In genomic region chr12:55492941-55493340, GRCm38 (mm10) we compare ENCODE assay signal across 8 mouse cellular contexts. TPM values are rescaled to one million over a fixed set of nuclear protein-coding genes. Genes with fewer than 3 reads are reported as not detected.
A peak's percentile ranks its signal among the peaks of the same experiment; 100 is the strongest.
DNase-seq lines count a peak whose midpoint lies in the region; ATAC-seq and TF ChIP-seq lines count a peak whose summit lies in the region.

No protein-coding gene starts in this region.

- H3K27ac ChIP-seq in CH12.LX (ENCODE audit: insufficient read depth, low read depth): peak overlapping the region; percentile 86
- H3K27ac ChIP-seq in hindbrain, embryonic 12.5 days: peak overlapping the region; percentile 98
- H3K27ac ChIP-seq in lung, postnatal 0 days (ENCODE audit: low read length): peak overlapping the region; percentile 99

- no peak for TF ChIP-seq RAD21 in CH12.LX (IDR thresholded peaks at IDR 0.05; ENCODE audit: low read depth, low read length)

- in situ Hi-C loops in CH12.LX (cut with MboI; ENCODE audit: low pct_ligation_motif_present, low pct_unique_long_range_greater_than_20kb, low sequenced_read_pairs): loop anchor here (5.0 to 10.0 kb wide), 2 partner anchors 51 to 108 kb away; partner anchors contain the start of gene Psma6

- peak overlapping the region; percentile 81 for H3K9ac ChIP-seq in CH12.LX (ENCODE audit: insufficient read depth, low read depth)
- H3K9ac ChIP-seq in hindbrain, embryonic 12.5 days: peak overlapping the region; percentile 96
- peak overlapping the region; percentile 98; the same call in 1 of the 2 replicates for H3K9ac ChIP-seq in lung, postnatal 0 days (replicated peaks; ENCODE audit: low read depth)

- DNase-seq in cerebellum, adult 8-10 months: peak; percentile 28
- DNase-seq in cerebellum, adult 18-20 months: no peak
- DNase-seq in CH12.LX (ENCODE audit: extremely low read depth): no peak
- peak; percentile 49 for DNase-seq in lung, postnatal 0 days (ENCODE audit: low spot score)
- no peak for DNase-seq in urinary bladder, adult 18-20 months (ENCODE audit: low spot score in 2 of 2)
- DNase-seq in cerebellum, adult 9-10 months: no peak

- no peaks in the 10 kb centered on the region for H3K27me3 ChIP-seq in CH12.LX (replicated peaks)
- no peaks in the 10 kb centered on the region for H3K27me3 ChIP-seq in hindbrain, embryonic 12.5 days
- no peaks in the 10 kb centered on the region for H3K27me3 ChIP-seq in lung, postnatal 0 days (replicated peaks; ENCODE audit: insufficient read depth, low read length)

- TF ChIP-seq EP300 in CH12.LX (IDR thresholded peaks at IDR 0.05; ENCODE audit: low read length): no peak
- no peak for TF ChIP-seq EP300 in lung, postnatal 0 days (IDR thresholded peaks at IDR 0.05)

- peak overlapping the region; percentile 44 to 81 (median 55) for H3K4me3 ChIP-seq in CH12.LX (replicated peaks in 1 of 3; ENCODE audit: low read depth in 2 of 3, low read length in 2 of 3, poor library complexity in 1 of 3)
- peak overlapping the region; percentile 86 for H3K4me3 ChIP-seq in hindbrain, embryonic 12.5 days
- peak overlapping the region; percentile 99 for H3K4me3 ChIP-seq in lung, postnatal 0 days (ENCODE audit: low read depth, low read length)

- H3K4me2 ChIP-seq in CH12.LX (ENCODE audit: insufficient read depth, low read depth, poor library complexity, severe bottlenecking): peak overlapping the region; percentile 91
- peak overlapping the region; percentile 88 for H3K4me2 ChIP-seq in hindbrain, embryonic 12.5 days (replicated peaks)
- peak overlapping the region; percentile 62 for H3K4me2 ChIP-seq in lung, postnatal 0 days (replicated peaks; ENCODE audit: low read depth, low read length)

- dilution Hi-C loops in CH12.LX (cut with MboI; ENCODE audit: extremely low pct_ligation_motif_present, extremely low pct_unique_long_range_greater_than_20kb, low sequenced_read_pairs): no loop called here

- H3K36me3 ChIP-seq in CH12.LX (replicated peaks in 1 of 2; ENCODE audit: control insufficient read depth in 1 of 2, insufficient read depth in 1 of 2, low read length in 1 of 2): peaks cover 34 to 36% of the 10 kb centered on the region in 2 experiments
- peaks cover 21% of the 10 kb centered on the region for H3K36me3 ChIP-seq in hindbrain, embryonic 12.5 days
- H3K36me3 ChIP-seq in lung, postnatal 0 days (ENCODE audit: insufficient read depth, low read length): peaks cover 29% of the 10 kb centered on the region

- H3K9me3 ChIP-seq in CH12.LX (replicated peaks; ENCODE audit: low read length): no peaks in the 10 kb centered on the region
- H3K9me3 ChIP-seq in hindbrain, embryonic 12.5 days (replicated peaks): no peaks in the 10 kb centered on the region
- no peaks in the 10 kb centered on the region for H3K9me3 ChIP-seq in lung, postnatal 0 days (ENCODE audit: low read length)

- WGBS in hindbrain, embryonic 12.5 days: 1% methylated on average over 12 of the region's 12 CpGs
- WGBS in lung, postnatal 0 days: under 1% methylated on average over 12 of the region's 12 CpGs

- peaks cover 30% of the 10 kb centered on the region for H3K79me2 ChIP-seq in CH12.LX (replicated peaks; ENCODE audit: control insufficient read depth, extremely low read depth, insufficient read depth, poor library complexity, severe bottlenecking)

- TF ChIP-seq POLR2A in CH12.LX (IDR thresholded peaks at IDR 0.05; ENCODE audit: low read depth, low read length): no peak

- peaks cover 8 to 50% of the 10 kb centered on the region in 2 experiments; a peak in 3 of 4 replicates for H3K4me1 ChIP-seq in CH12.LX (ENCODE audit: control insufficient read depth in 1 of 2, insufficient read depth in 2 of 2)
- peaks cover 21% of the 10 kb centered on the region for H3K4me1 ChIP-seq in hindbrain, embryonic 12.5 days
- H3K4me1 ChIP-seq in lung, postnatal 0 days (ENCODE audit: insufficient read depth, low read depth, low read length): peaks cover 22% of the 10 kb centered on the region

- no peak for TF ChIP-seq CTCF in CH12.LX (conservative IDR thresholded peaks at IDR 0.05 in 1 of 2, IDR thresholded peaks at IDR 0.05 in 1 of 2; ENCODE audit: low read depth in 2 of 2, low read length in 2 of 2)
- no peak for TF ChIP-seq CTCF in lung, postnatal 0 days (IDR thresholded peaks at IDR 0.05)

- ATAC-seq in hindbrain, embryonic 12.5 days (ENCODE audit: low FRiP score): no peak
- ATAC-seq in lung, postnatal 0 days: no peak
- no peak for ATAC-seq in monocyte, adult 5-6 weeks (replicated peaks; ENCODE audit: insufficient number of reproducible peaks, low FRiP score, low TSS enrichment, poor library complexity, severe bottlenecking)

TF ChIP-seq in CH12.LX, 34 proteins besides CTCF, POLR2A, EP300 and RAD21:
- TF ChIP-seq ELF1 (IDR thresholded peaks at IDR 0.05; ENCODE audit: low read depth, low read length) (no peak), MEF2A (IDR thresholded peaks at IDR 0.05; ENCODE audit: borderline replicate concordance, low read depth, low read length) (no peak), USF2 (conservative IDR thresholded peaks at IDR 0.05; ENCODE audit: low read depth, low read length) (no peak), ZMIZ1 (IDR thresholded peaks at IDR 0.05; ENCODE audit: low read depth, low read length) (no peak), POLR2AphosphoS2 (IDR thresholded peaks at IDR 0.05; ENCODE audit: low read depth, low read length) (no peak), UBTF (IDR thresholded peaks at IDR 0.05; ENCODE audit: low read depth, low read length) (no peak), ZKSCAN1 (IDR thresholded peaks at IDR 0.05; ENCODE audit: borderline replicate concordance, low read depth, low read length) (no peak), CHD1 (IDR thresholded peaks at IDR 0.05; ENCODE audit: low read depth, low read length) (no peak), GABPA (IDR thresholded peaks at IDR 0.05; ENCODE audit: insufficient replicate concordance, low read depth, low read length) (no peak), SIN3A (IDR thresholded peaks at IDR 0.05; ENCODE audit: low read length) (no peak), CHD2 (IDR thresholded peaks at IDR 0.05; ENCODE audit: low read length) (no peak), MAZ (IDR thresholded peaks at IDR 0.05; ENCODE audit: low read depth, low read length) (no peak), JUN (IDR thresholded peaks at IDR 0.05; ENCODE audit: insufficient read depth, low read depth, low read length) (no peak), NRF1 (IDR thresholded peaks at IDR 0.05; ENCODE audit: low read depth, low read length) (no peak), NELFE (IDR thresholded peaks at IDR 0.05; ENCODE audit: low read depth, low read length) (no peak), ETS1 (conservative IDR thresholded peaks at IDR 0.05; ENCODE audit: low read depth, low read length) (no peak), RCOR1 (conservative IDR thresholded peaks at IDR 0.05; ENCODE audit: low read depth, low read length) (no peak; the same call in 1 of the 2 replicates)

RNA-seq across cellular contexts. Expression of gene Nfkbia, which starts 0.5 kb away (rescaled TPM):
- total RNA-seq in CH12.LX (2012; rRNA removed) (465 and 702 TPM in 2 replicates), CH12.LX (2014; rRNA removed) (138 and 178 TPM in 2 replicates)
- polyA plus RNA-seq in CH12.LX (2012; ENCODE audit: insufficient read length, low read depth): 115 and 143 TPM in 2 replicates
- polyA plus RNA-seq in hindbrain, embryonic 12.5 days (2016; fragmentation: Nextera tagmentation; extraction: Ambion mirVana): 42.8 and 49.1 TPM in 2 replicates
- 184 and 297 TPM in 2 replicates for polyA plus RNA-seq in lung, postnatal 0 days (2015; fragmentation: Nextera tagmentation; extraction: Ambion mirVana)
- total RNA-seq in monocyte, adult 5-6 weeks (2017): 223 to 481 TPM (median 360 TPM) in 3 replicates

Comparison
In these comparisons a context has a peak if more than half of its experiments do, and no peak if none do; other contexts are left out.
1. DNase-seq: peak in cerebellum, adult 8-10 months (single experiment) and lung, postnatal 0 days (single experiment); none in cerebellum, adult 18-20 months (0 of 2), CH12.LX (single experiment), urinary bladder, adult 18-20 months (0 of 2) and cerebellum, adult 9-10 months (single experiment).
2. Peak in every context shown above with its lines, with median percentiles within 50 percentile points of each other: H3K27ac ChIP-seq, H3K4me2 ChIP-seq, H3K4me3 ChIP-seq and H3K9ac ChIP-seq.